Mouse (Mus musculus) G1E (cell line): ENCODE measurements around the gene Olfr586. TPM values are rescaled to one million over a fixed set of nuclear protein-coding genes. Genes with fewer than 3 reads are reported as not detected.

Source experiments
- ATAC-seq: 2 replicates; pipeline ENCODE4 v1.8.0; 2016; ENCODE audit warnings: mild to moderate bottlenecking; ENCODE audit not compliant: insufficient number of reproducible peaks, poor library complexity, low FRiP score, severe bottlenecking; ENCODE audit errors: extremely low read depth
- DNase-seq: peaks from one replicate; pipeline ENCODE4 v3.0.0; 2012; ENCODE audit warnings: low spot score
- H3K27me3 ChIP-seq: 2 replicates; pipeline ENCODE4 v1.6.1; 2012; ENCODE audit warnings: mild to moderate bottlenecking, low read length, inconsistent platforms; ENCODE audit not compliant: insufficient read depth
- H3K36me3 ChIP-seq: replicated peaks from 2 replicates; pipeline ENCODE3; 2012; ENCODE audit warnings: mild to moderate bottlenecking, inconsistent platforms
- H3K4me1 ChIP-seq: 2 replicates; pipeline ENCODE4 v1.6.1; 2012; ENCODE audit warnings: low read depth, low read length, inconsistent platforms, mixed read lengths; ENCODE audit not compliant: insufficient read depth
- H3K4me3 ChIP-seq: 2 replicates; pipeline ENCODE4 v1.5.1; 2012; ENCODE audit warnings: low read depth, mild to moderate bottlenecking, inconsistent platforms, low read length, moderate library complexity, mixed read lengths
- H3K9me3 ChIP-seq: replicated peaks from 2 replicates; pipeline ENCODE4 v1.6.1; 2012; ENCODE audit warnings: inconsistent platforms
- CTCF ChIP-seq: IDR thresholded peaks from 2 replicates; pipeline ENCODE4 v1.5.1; 2012; ENCODE audit warnings: low read depth, low read length, inconsistent platforms, mixed read lengths
- GATA1 ChIP-seq: IDR thresholded peaks from 2 replicates; pipeline ENCODE4 v1.6.1; 2012; ENCODE audit warnings: borderline replicate concordance, low read length, inconsistent platforms, mixed read lengths
- GATA2 ChIP-seq: IDR thresholded peaks from 2 replicates; pipeline ENCODE4 v1.6.1; 2012; ENCODE audit warnings: low read depth, low read length, inconsistent platforms, borderline replicate concordance
- POLR2AphosphoS5 ChIP-seq: IDR thresholded peaks from 2 replicates; pipeline ENCODE4 v1.6.1; 2012; ENCODE audit warnings: low read depth, low read length, inconsistent platforms; ENCODE audit not compliant: insufficient replicate concordance
- TAL1 ChIP-seq: conservative IDR thresholded peaks from 2 replicates; pipeline ENCODE4 v1.6.1; 2012; ENCODE audit warnings: low read depth, low read length, inconsistent platforms, mixed read lengths
- polyA plus RNA-seq: library from polyadenylated mRNA; stranded (reverse); fragments of >175 nt; gene quantifications from 2 replicates; pipeline ENCODE4 v1.2.3, GENCODE M21; 2012
- total RNA-seq, 2 experiments: library from RNA; stranded (forward) in 1 of 2; stranded (reverse) in 1 of 2; fragments of 200-1000 nt in 1 of 2; fragments of >200 nt in 1 of 2; fragmentation: Nextera tagmentation in 1 of 2; gene quantifications; 2 replicates each; pipeline ENCODE4 v1.2.3; 2014 to 2017

The Olfr586 gene
- total and polyA plus RNA-seq, 3 experiments: 0.22 TPM; not detected in 2

DNA sequence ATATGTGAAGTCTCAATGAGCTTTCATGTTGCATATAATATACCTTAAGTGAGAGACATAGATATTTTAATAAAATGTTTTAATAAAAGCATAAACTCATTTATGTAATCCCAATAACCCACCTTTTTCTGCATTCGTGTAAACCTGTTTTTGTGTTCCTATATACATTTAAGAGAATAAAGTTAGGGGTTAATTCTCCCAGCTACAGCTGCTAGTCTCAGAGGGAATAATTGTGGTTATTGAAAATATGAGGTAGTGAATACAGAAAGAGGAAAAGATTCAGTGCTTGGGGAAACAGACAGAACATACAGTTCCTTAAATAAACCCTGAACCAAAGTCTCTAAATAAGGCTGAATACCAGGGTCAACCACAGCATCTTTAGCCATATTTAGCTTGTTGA is 43.9 kb downstream of the Olfr586 start, which contains the start of gene Olfr584:
Olfr584 (plus strand) TSS at position 301 of the 400 bp plus-strand sequence.
- H3K9me3 ChIP-seq: no peaks in the 10 kb centered on the region
- no peak for DNase-seq
- H3K4me3 ChIP-seq: no peak within 1 kb of the TSS
- no peaks in the 10 kb centered on the region for H3K27me3 ChIP-seq
- no peak for TF ChIP-seq CTCF
- no peak for TF ChIP-seq POLR2AphosphoS5
- no peak for TF ChIP-seq TAL1
- no peak for TF ChIP-seq GATA1
- TF ChIP-seq GATA2: no peak
- H3K36me3 ChIP-seq: no peaks in the 10 kb centered on the region
- ATAC-seq: no peak
- H3K4me1 ChIP-seq: no peaks in the 10 kb centered on the region

Other genes with a start within 250 kb of the Olfr586 start
Only the 20 nearest of the 28 such genes appear.
- not detected in 2 replicates for gene Olfr573-ps1, start 183.1 kb downstream of the Olfr586 start, total RNA-seq (2014; fragmentation: Nextera tagmentation)
- not detected in 2 replicates for gene Olfr573-ps1, start 183.1 kb downstream of the Olfr586 start, total RNA-seq (2017)
- not detected in 2 replicates for gene Olfr573-ps1, start 183.1 kb downstream of the Olfr586 start, polyA plus RNA-seq
- gene Olfr574, start 177.2 kb downstream of the Olfr586 start, total RNA-seq (2014; fragmentation: Nextera tagmentation): not detected in 2 replicates
- 0.17 TPM in 1 of 2 replicates, not detected in the other for gene Olfr574, start 177.2 kb downstream of the Olfr586 start, total RNA-seq (2017)
- not detected in 2 replicates for gene Olfr574, start 177.2 kb downstream of the Olfr586 start, polyA plus RNA-seq
- gene Olfr575, start 166.9 kb downstream of the Olfr586 start, total RNA-seq (2014; fragmentation: Nextera tagmentation): not detected in 2 replicates
- gene Olfr575, start 166.9 kb downstream of the Olfr586 start, total RNA-seq (2017): 0.11 TPM in 1 of 2 replicates, not detected in the other
- gene Olfr575, start 166.9 kb downstream of the Olfr586 start, polyA plus RNA-seq: not detected in 2 replicates
- gene Olfr576, start 163.0 kb downstream of the Olfr586 start, total RNA-seq (2014; fragmentation: Nextera tagmentation): not detected in 2 replicates
- gene Olfr576, start 163.0 kb downstream of the Olfr586 start, total RNA-seq (2017): 0.06 TPM in 1 of 2 replicates, not detected in the other
- gene Olfr576, start 163.0 kb downstream of the Olfr586 start, polyA plus RNA-seq: not detected in 2 replicates
- gene Olfr577, start 149.7 kb downstream of the Olfr586 start, total RNA-seq (2014; fragmentation: Nextera tagmentation): not detected in 2 replicates
- gene Olfr577, start 149.7 kb downstream of the Olfr586 start, total RNA-seq (2017): 0.05 TPM in 1 of 2 replicates, not detected in the other
- gene Olfr577, start 149.7 kb downstream of the Olfr586 start, polyA plus RNA-seq: not detected in 2 replicates
- gene Olfr578, start 136.3 kb downstream of the Olfr586 start, total RNA-seq (2014; fragmentation: Nextera tagmentation): not detected in 2 replicates
- gene Olfr578, start 136.3 kb downstream of the Olfr586 start, total RNA-seq (2017): 0.05 TPM in 1 of 2 replicates, not detected in the other
- not detected in 2 replicates for gene Olfr578, start 136.3 kb downstream of the Olfr586 start, polyA plus RNA-seq
- gene Olfr582, start 87.6 kb downstream of the Olfr586 start, total RNA-seq (2014; fragmentation: Nextera tagmentation): not detected in 2 replicates
- gene Olfr582, start 87.6 kb downstream of the Olfr586 start, total RNA-seq (2017): 0.16 TPM in 1 of 2 replicates, not detected in the other
- not detected in 2 replicates for gene Olfr582, start 87.6 kb downstream of the Olfr586 start, polyA plus RNA-seq
- not detected in 2 replicates for gene Olfr583, start 74.3 kb downstream of the Olfr586 start, total RNA-seq (2014; fragmentation: Nextera tagmentation)
- 0.11 and 0.29 TPM in 2 replicates for gene Olfr583, start 74.3 kb downstream of the Olfr586 start, total RNA-seq (2017)
- not detected in 2 replicates for gene Olfr583, start 74.3 kb downstream of the Olfr586 start, polyA plus RNA-seq
- gene Olfr584, start 43.8 kb downstream of the Olfr586 start, total RNA-seq (2014; fragmentation: Nextera tagmentation): not detected in 2 replicates
- gene Olfr584, start 43.8 kb downstream of the Olfr586 start, total RNA-seq (2017): 0.06 and 0.16 TPM in 2 replicates
- gene Olfr584, start 43.8 kb downstream of the Olfr586 start, polyA plus RNA-seq: not detected in 2 replicates
- not detected in 2 replicates for gene Olfr585, start 27.9 kb downstream of the Olfr586 start, total RNA-seq (2014; fragmentation: Nextera tagmentation)
- gene Olfr585, start 27.9 kb downstream of the Olfr586 start, total RNA-seq (2017): not detected in 2 replicates
- gene Olfr585, start 27.9 kb downstream of the Olfr586 start, polyA plus RNA-seq: not detected in 2 replicates
- gene Olfr588-ps1, start 15.2 kb upstream of the Olfr586 start, total RNA-seq (2014; fragmentation: Nextera tagmentation): not detected in 2 replicates
- 0.05 and 0.06 TPM in 2 replicates for gene Olfr588-ps1, start 15.2 kb upstream of the Olfr586 start, total RNA-seq (2017)
- not detected in 2 replicates for gene Olfr588-ps1, start 15.2 kb upstream of the Olfr586 start, polyA plus RNA-seq
- not detected in 2 replicates for gene Olfr589, start 30.7 kb upstream of the Olfr586 start, total RNA-seq (2014; fragmentation: Nextera tagmentation)
- 0.11 TPM in 1 of 2 replicates, not detected in the other for gene Olfr589, start 30.7 kb upstream of the Olfr586 start, total RNA-seq (2017)
- not detected in 2 replicates for gene Olfr589, start 30.7 kb upstream of the Olfr586 start, polyA plus RNA-seq
- gene Olfr591, start 52.7 kb upstream of the Olfr586 start, total RNA-seq (2014; fragmentation: Nextera tagmentation): not detected in 2 replicates
- 0.05 TPM in 1 of 2 replicates, not detected in the other for gene Olfr591, start 52.7 kb upstream of the Olfr586 start, total RNA-seq (2017)
- not detected in 2 replicates for gene Olfr591, start 52.7 kb upstream of the Olfr586 start, polyA plus RNA-seq
- not detected in 2 replicates for gene Olfr592, start 59.2 kb upstream of the Olfr586 start, total RNA-seq (2014; fragmentation: Nextera tagmentation)
- gene Olfr592, start 59.2 kb upstream of the Olfr586 start, total RNA-seq (2017): 0.06 and 0.11 TPM in 2 replicates
- gene Olfr592, start 59.2 kb upstream of the Olfr586 start, polyA plus RNA-seq: not detected in 2 replicates
- gene Olfr593, start 86.2 kb upstream of the Olfr586 start, total RNA-seq (2014; fragmentation: Nextera tagmentation): not detected in 2 replicates
- 0.27 and 0.35 TPM in 2 replicates for gene Olfr593, start 86.2 kb upstream of the Olfr586 start, total RNA-seq (2017)
- gene Olfr593, start 86.2 kb upstream of the Olfr586 start, polyA plus RNA-seq: not detected in 2 replicates
- gene Olfr594, start 91.4 kb upstream of the Olfr586 start, total RNA-seq (2014; fragmentation: Nextera tagmentation): not detected in 2 replicates
- gene Olfr594, start 91.4 kb upstream of the Olfr586 start, total RNA-seq (2017): 0.11 TPM in 1 of 2 replicates, not detected in the other
- gene Olfr594, start 91.4 kb upstream of the Olfr586 start, polyA plus RNA-seq: not detected in 2 replicates
- not detected in 2 replicates for gene Usp17ld, start 126.9 kb upstream of the Olfr586 start, total RNA-seq (2014; fragmentation: Nextera tagmentation)
- gene Usp17ld, start 126.9 kb upstream of the Olfr586 start, total RNA-seq (2017): 0.05 TPM in 1 of 2 replicates, not detected in the other
- gene Usp17ld, start 126.9 kb upstream of the Olfr586 start, polyA plus RNA-seq: not detected in 2 replicates
- not detected in 2 replicates for gene Olfr596, start 180.0 kb upstream of the Olfr586 start, total RNA-seq (2014; fragmentation: Nextera tagmentation)
- 0.06 TPM in 1 of 2 replicates, not detected in the other for gene Olfr596, start 180.0 kb upstream of the Olfr586 start, total RNA-seq (2017)
- gene Olfr596, start 180.0 kb upstream of the Olfr586 start, polyA plus RNA-seq: not detected in 2 replicates
- not detected in 2 replicates for gene Olfr597, start 190.7 kb upstream of the Olfr586 start, total RNA-seq (2014; fragmentation: Nextera tagmentation)
- 0.38 TPM in 1 of 2 replicates, not detected in the other for gene Olfr597, start 190.7 kb upstream of the Olfr586 start, total RNA-seq (2017)
- not detected in 2 replicates for gene Olfr597, start 190.7 kb upstream of the Olfr586 start, polyA plus RNA-seq
- not detected in 2 replicates for gene Olfr598, start 197.9 kb upstream of the Olfr586 start, total RNA-seq (2014; fragmentation: Nextera tagmentation)
- gene Olfr598, start 197.9 kb upstream of the Olfr586 start, total RNA-seq (2017): not detected in 2 replicates
- gene Olfr598, start 197.9 kb upstream of the Olfr586 start, polyA plus RNA-seq: not detected in 2 replicates